Mouse (Mus musculus) hindbrain, embryonic 16.5 days (tissue): ENCODE results near the gene St8sia1. TPM values are rescaled to one million over a fixed set of nuclear protein-coding genes. Genes with fewer than 3 reads are reported as not detected.

Experiments
- ATAC-seq: fragments of 200-750 bp; cut with Nextera tagmentation; 2 replicates; pipeline ENCODE4 v1.8.0; 2017; ENCODE audit warnings: moderate TSS enrichment, moderate library complexity
- H3K27ac ChIP-seq: fragments of 300-500 bp; sonication (generic); 2 replicates; pipeline ENCODE4 v1.5.1; 2014; ENCODE audit warnings: low read depth, mild to moderate bottlenecking, control low read depth, low read length, moderate library complexity
- H3K27me3 ChIP-seq: fragments of 300-500 bp; sonication (generic); replicated peaks from 2 replicates; pipeline ENCODE4 v1.6.1; 2014; ENCODE audit warnings: low read length; ENCODE audit not compliant: control insufficient read depth, insufficient read depth
- H3K36me3 ChIP-seq: fragments of 300-500 bp; sonication (generic); 2 replicates; pipeline ENCODE4 v1.6.1; 2014; ENCODE audit warnings: mild to moderate bottlenecking, low read length, moderate library complexity, mixed read lengths; ENCODE audit not compliant: control insufficient read depth, insufficient read depth
- H3K4me1 ChIP-seq: fragments of 300-500 bp; sonication (generic); 2 replicates; pipeline ENCODE4 v1.6.1; 2014; ENCODE audit warnings: low read depth, low read length; ENCODE audit not compliant: control insufficient read depth, insufficient read depth
- H3K4me2 ChIP-seq: fragments of 300-500 bp; sonication (generic); 2 replicates; pipeline ENCODE4 v1.6.1; 2014; ENCODE audit warnings: mild to moderate bottlenecking, low read length, control low read depth, moderate library complexity
- H3K4me3 ChIP-seq: fragments of 300-500 bp; sonication (generic); 2 replicates; pipeline ENCODE4 v1.5.1; 2014; ENCODE audit warnings: mild to moderate bottlenecking, low read length, control low read depth, moderate library complexity
- H3K9ac ChIP-seq: fragments of 300-500 bp; sonication (generic); 2 replicates; pipeline ENCODE4 v1.6.1; 2014; ENCODE audit warnings: low read depth, mild to moderate bottlenecking, control low read depth, low read length, moderate library complexity
- H3K9me3 ChIP-seq: fragments of 300-500 bp; sonication (generic); 2 replicates; pipeline ENCODE4 v1.6.1; 2014; ENCODE audit warnings: mild to moderate bottlenecking, low read length, moderate library complexity; ENCODE audit not compliant: control insufficient read depth
- WGBS: fragments of 180-500 bp; shearing (Covaris S2); extraction: QIAGEN DNeasy Blood & Tissue Kit; methylation state at CpG from one replicate; pipeline ENCODE4 v1.1.7; 2014; 5-methylcytosine and 5-hydroxymethylcytosine counted together
- polyA plus RNA-seq: library from polyadenylated mRNA; unstranded; fragments of >200 nt; fragmentation: Nextera tagmentation; extraction: Ambion mirVana; gene quantifications from 2 replicates; pipeline ENCODE4 v1.2.1, GENCODE M21; 2015

Gene St8sia1
- polyA plus RNA-seq, 1 experiment from 2014 or later, result 6.0 TPM

DNA sequence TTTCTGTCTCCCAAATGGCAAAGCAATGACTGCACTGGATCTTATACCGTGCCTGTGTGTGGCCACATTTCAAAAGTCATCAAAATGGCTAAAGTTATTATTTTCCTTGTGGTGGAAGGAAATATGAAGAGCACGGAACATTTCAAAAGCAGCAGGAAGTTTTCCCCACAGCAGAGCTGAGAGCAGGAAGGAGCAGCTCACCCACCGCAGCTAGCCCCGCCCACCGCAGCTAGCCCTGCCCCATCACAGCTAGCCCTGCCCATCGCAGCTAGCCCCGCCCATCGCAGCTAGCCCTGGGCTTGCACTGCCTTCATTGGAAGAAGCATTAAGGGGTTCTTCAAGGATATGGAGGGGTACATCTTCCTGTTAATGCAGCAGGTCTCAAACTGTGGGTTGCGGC lies 80.1 kb downstream of the St8sia1 start:
- H3K9ac ChIP-seq, result no peak overlapping the region
- WGBS, result 63% methylated on average over 9 of the region's 9 CpGs

DNA sequence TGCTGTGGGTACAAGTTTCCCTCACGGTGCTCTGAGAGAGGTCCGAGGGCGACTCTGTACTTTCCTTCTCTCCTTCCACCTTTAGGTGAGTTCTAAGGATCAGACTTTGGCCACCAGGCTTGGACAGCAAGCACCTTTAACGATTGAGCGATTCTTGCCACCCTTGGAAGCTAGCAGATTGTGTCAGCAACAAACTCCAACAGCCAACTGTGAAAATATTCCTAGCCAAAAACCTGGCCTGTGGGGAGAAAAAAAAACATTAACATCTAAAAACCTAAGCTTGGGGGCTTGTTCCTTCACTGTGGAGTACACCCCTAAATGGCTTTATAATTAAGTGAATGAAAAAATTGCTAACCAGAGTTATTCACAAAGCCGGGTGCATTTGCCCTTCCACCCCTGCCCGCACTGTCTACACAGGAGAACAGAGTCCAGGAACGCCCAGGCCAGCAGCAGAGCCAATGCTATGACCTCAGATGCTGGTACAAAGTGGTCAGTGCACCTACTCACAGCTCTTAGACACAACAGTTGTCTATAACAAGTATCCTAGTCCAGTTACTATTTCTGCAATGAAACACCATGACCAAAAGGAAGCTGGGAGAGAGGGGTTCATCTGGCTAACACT lies 83.3 kb downstream of the St8sia1 start:
- H3K27ac ChIP-seq, result no peak overlapping the region
- no peak overlapping the region for H3K4me3 ChIP-seq
- no peaks in the 10 kb centered on the region for H3K27me3 ChIP-seq
- H3K9ac ChIP-seq, result no peak overlapping the region
- H3K9me3 ChIP-seq, result no peaks in the 10 kb centered on the region
- ATAC-seq, result no peak
- peaks cover 32% of the 10 kb centered on the region for H3K4me1 ChIP-seq
- H3K36me3 ChIP-seq, result no peaks in the 10 kb centered on the region
- H3K4me2 ChIP-seq, result no peak overlapping the region
- WGBS, result 93% methylated on average over 8 of the region's 8 CpGs

More for the DNA sequence above, 80.1 kb downstream of the St8sia1 start:
- Histone ChIP-seq H3K4me3 (no peak overlapping the region), H3K27ac (no peak overlapping the region), H3K4me2 (no peak overlapping the region), H3K36me3 (no peaks in the 10 kb centered on the region), H3K27me3 (no peaks in the 10 kb centered on the region), H3K4me1 (peaks cover 7% of the 10 kb centered on the region; the same call in 1 of the 2 replicates), H3K9me3 (no peaks in the 10 kb centered on the region)
- ATAC-seq, result no peak

DNA sequence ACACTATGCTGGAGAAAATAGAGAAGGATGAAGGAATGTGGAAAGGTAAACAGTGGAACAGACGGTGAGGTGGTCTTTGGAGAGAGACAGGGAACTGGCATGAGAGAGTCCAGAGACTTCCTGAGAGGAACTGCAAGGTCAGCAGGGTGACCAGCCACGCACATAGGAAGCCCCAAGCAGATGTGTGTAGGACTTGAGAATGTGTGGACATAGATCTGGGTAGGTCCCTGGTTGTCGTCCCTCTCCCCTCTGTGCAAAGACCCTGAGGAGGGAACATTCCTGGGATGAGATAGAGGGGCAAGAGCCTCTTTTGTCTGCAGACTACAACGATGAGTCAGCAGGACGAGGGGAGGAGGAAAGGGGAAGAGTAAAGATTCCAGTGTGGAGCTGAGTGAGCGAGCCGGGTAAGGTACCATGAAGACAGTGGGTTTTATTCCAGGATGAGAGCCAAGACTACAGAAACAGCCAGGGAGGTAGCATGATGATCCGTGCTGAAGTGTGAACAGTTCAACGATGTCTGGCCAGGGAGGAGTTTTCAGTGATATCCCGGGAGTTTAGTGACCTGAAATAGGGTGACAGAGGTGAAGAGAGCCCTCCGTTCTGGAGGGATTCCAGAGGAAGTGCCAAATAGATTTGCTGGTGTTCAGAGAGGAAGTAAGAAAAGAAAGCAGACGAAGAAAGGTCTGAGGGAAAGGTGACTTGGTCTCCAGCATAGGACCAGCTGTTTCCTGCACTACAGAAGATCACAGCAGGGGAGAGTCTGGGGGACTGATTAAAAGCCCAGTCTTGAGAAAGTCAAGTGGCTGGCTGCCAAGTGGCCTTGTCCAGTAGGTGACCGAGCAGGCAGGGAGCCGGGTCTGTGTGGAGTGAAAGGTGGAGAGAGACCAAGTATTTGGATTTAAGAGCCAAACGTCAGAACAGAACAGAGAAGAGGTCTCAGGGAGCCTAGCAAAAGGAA lies 85.2 kb downstream of the St8sia1 start:
- Histone ChIP-seq H3K27me3 (no peaks in the 10 kb centered on the region), H3K4me1 (peaks cover 35% of the 10 kb centered on the region), H3K27ac (peak overlapping the region; percentile 34; the same call in 1 of the 2 replicates), H3K4me3 (no peak overlapping the region), H3K9me3 (no peaks in the 10 kb centered on the region), H3K4me2 (no peak overlapping the region), H3K36me3 (no peaks in the 10 kb centered on the region), H3K9ac (peak overlapping the region; percentile 13; the same call in 1 of the 2 replicates)
- WGBS, result 35% methylated on average over 15 of the region's 15 CpGs
- ATAC-seq, result peak; percentile 10; the same call in 1 of the 2 replicates

DNA sequence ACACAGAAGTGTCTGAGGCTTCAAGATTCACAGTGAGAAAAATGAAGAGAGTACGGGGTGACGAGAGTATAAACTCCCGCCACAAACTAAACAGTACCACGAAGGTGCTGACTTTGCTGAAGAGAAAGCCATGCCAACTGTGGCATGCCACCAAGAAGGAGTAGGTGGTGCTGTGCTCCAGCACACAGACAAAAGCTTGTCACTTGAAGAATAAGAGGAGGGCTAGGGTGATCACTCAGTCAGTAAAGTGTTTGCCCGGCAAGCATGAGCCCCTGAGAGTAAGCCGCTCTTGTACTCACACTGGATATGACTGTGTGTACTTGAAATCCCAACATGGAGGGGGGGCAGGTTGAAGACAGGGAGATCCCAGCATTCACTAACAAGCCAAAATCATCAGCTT lies 87.0 kb downstream of the St8sia1 start:
- ATAC-seq, result peak; percentile 21
- Histone ChIP-seq H3K36me3 (no peaks in the 10 kb centered on the region), H3K9me3 (no peaks in the 10 kb centered on the region), H3K4me3 (no peak overlapping the region), H3K9ac (no peak overlapping the region), H3K27me3 (no peaks in the 10 kb centered on the region), H3K4me1 (peaks cover 35% of the 10 kb centered on the region), H3K27ac (peak overlapping the region; percentile 47; the same call in 1 of the 2 replicates), H3K4me2 (no peak overlapping the region; the same call in 1 of the 2 replicates)
- 20% methylated on average over 6 of the region's 6 CpGs for WGBS

DNA sequence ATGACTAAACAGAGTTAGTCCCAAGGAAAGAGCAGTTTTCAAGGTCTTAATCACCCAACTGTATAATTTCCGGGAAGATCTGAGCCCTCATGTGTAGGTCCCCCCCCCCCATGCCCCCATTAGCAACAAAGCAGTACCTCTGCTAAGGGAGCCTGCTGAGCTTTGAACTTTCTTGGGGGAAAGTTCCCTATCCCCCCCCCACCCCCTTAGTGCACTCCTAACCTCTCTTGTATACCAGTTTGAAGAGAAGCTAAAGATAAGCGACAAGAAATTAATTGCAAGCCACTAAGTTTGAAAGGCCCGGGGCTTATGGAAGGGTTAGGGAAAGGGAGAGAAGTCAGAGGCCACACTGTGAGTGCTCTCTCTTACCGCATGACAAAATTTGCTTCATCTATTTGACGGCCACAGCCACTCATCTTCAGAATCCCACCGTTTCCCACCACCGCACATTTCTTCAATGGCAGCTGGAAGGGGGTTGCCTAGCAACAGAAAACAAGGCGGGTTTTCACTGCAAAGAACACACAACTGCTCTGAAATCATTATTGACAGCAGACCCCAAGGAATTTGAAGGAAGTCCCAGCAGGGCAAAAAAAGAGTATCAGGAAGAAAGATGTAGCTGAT lies 87.9 kb downstream of the St8sia1 start:
- Histone ChIP-seq H3K36me3 (no peaks in the 10 kb centered on the region), H3K9ac (no peak overlapping the region), H3K4me3 (no peak overlapping the region), H3K4me2 (peak overlapping the region; percentile 16), H3K27me3 (no peaks in the 10 kb centered on the region), H3K9me3 (no peaks in the 10 kb centered on the region), H3K4me1 (peaks cover 35% of the 10 kb centered on the region), H3K27ac (0 out of 2 replicates have a peak overlapping the region, but pooled peaks have one; percentile 17)
- ATAC-seq, result peak; percentile 55
- 6% methylated on average over 8 of the region's 8 CpGs for WGBS

DNA sequence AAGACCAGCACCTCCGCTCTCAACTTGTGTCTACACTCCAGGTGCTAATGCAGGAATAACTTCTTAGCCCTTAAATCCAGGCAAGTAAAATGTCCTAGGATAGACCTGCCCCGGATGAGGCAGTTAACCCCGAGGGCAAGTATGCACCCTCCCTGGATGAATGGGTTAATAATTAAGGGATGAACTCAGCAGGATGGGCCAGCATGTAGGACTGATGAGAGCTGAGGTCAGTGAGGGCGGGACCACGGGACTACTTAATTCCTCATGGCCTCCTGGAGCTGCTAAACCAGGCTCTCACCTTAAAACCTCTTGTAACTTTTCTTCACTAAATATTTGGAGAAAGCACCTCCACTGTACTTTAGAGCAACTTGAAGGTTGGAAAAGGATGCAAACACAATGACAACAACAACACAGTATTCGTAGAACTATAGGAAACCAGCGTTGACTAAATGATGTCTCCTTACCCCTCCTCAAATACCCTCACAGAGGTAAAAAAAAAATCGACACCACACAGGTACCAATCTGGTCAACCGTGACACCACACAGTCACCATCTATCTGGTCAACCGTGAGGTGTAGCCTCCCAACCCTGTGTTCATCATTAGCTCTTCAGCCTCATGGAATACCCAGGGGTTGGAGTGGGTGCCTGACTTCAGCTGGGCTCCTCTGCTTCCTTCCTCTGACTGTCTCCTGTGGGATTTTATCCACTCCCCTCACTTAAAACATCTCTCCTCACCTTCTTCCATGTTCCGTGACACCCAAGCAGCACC lies 90.3 kb downstream of the St8sia1 start:
- no peaks in the 10 kb centered on the region for H3K36me3 ChIP-seq
- no peak overlapping the region for H3K4me3 ChIP-seq
- no peaks in the 10 kb centered on the region for H3K27me3 ChIP-seq
- H3K9ac ChIP-seq, result no peak overlapping the region
- 81% methylated on average over 11 of the region's 11 CpGs for WGBS
- no peak overlapping the region for H3K27ac ChIP-seq
- ATAC-seq, result no peak
- no peaks in the 10 kb centered on the region for H3K9me3 ChIP-seq
- H3K4me1 ChIP-seq, result peaks cover 26% of the 10 kb centered on the region
- no peak overlapping the region for H3K4me2 ChIP-seq

DNA sequence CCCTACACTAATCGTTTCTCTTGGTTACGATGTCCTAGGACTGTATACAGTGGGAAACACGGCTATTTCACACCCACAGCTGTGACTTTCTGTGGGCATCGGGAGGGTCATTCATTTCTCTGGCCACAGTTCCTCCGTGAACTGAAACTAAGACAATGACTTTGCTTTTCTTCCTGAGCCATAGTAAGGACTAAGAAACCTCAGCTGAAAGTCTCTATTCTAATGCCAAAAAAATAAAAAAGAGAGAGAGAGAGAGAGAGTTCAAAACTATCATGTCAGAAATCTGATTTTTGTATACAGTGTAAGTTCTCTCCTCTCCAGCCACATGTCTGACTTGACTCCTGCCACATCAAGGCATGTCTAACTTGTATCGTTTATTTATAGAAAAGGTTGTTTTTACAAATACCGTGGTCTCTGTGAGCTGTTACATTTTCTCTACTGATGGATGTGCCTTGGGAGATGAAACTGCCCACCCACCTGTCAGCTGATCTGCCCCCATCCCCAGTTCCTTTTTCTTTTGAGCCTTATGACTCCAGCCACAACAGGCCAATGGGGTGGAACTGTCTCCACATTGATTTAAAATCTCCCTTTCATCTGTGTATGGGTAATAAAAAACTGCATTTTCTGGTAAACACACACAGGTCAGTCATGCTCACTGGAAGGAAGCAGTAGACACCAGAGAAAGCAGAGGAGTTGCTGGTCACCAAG lies 94.4 kb downstream of the St8sia1 start:
- 57% methylated on average over 7 of the region's 7 CpGs for WGBS
- Histone ChIP-seq H3K36me3 (no peaks in the 10 kb centered on the region), H3K27ac (no peak overlapping the region), H3K4me1 (peaks cover 7% of the 10 kb centered on the region), H3K4me3 (no peak overlapping the region), H3K9me3 (no peaks in the 10 kb centered on the region), H3K4me2 (no peak overlapping the region), H3K9ac (no peak overlapping the region), H3K27me3 (no peaks in the 10 kb centered on the region)
- ATAC-seq, result no peak

DNA sequence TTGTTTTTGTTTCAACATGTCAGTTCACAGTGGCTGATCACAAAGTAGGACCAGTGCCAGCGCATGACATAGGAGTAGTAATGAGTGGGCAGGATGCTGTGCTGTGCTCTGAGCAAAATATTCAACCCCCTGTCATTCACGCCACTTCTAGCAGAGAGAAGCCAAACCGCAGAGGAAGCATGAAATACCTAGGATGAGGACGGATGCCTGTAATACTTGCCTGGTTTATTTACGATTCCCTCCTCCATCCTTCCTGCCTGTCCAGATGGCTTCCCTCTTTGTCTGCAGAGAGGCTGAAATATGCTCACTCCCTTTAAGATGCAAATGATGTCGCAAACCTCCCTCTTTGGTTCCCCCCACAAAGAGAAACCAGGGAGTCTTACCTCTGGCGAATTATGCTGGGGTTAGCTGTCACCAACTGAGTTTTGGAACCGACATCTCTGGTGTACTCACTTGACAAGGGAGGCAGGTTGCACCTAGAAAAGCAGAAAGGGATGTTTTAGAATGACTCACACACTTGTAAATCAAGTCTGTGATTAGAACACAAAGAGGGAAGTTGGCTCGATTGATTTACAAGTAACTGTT lies 96.7 kb downstream of the St8sia1 start:
- WGBS, result 5% methylated on average over 9 of the region's 9 CpGs
- no peak overlapping the region for H3K9ac ChIP-seq

More for the DNA sequence above, 96.7 kb downstream of the St8sia1 start:
- ATAC-seq, result peak; percentile 84
- Histone ChIP-seq H3K4me3 (no peak overlapping the region), H3K4me1 (peaks cover 7% of the 10 kb centered on the region), H3K27ac (peak overlapping the region; percentile 63), H3K4me2 (0 out of 2 replicates have a peak overlapping the region, but pooled peaks have one; percentile 8), H3K27me3 (no peaks in the 10 kb centered on the region), H3K9me3 (no peaks in the 10 kb centered on the region), H3K36me3 (no peaks in the 10 kb centered on the region; the same call in 1 of the 2 replicates)
